Mouse (Mus musculus): ENCODE results near the gene Lcmt1. TPM values are rescaled to one million over a fixed set of nuclear protein-coding genes. Genes with fewer than 3 reads are reported as not detected.
A peak's percentile ranks its signal among the peaks of the same experiment; 100 is the strongest.

Lcmt1 gene
- polyA plus RNA-seq, 1 experiment from 2014 or later, result 30.6 TPM

DNA sequence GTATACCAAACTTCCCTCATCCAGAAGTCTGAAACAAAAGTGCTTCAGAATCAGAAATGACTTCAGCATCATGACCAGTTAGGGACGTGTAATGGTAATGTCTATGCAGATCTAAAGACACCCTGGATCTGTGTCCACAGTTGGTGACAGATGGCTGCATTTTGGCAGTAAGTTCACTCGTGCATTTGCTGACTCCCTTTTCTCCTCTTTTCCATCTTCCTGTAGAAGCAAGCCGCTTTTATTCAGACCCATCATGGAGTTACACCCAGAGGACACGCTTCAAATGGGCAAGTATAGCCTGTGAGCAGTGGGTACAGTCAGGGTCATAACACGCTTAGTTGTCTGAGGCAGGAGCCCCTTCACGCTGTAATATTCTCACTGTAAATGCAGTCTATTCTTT is 34.6 kb downstream of the Lcmt1 start:
- Histone ChIP-seq H3K27me3 (no peaks in the 10 kb centered on the region), H3K9me3 (replicated peaks) (no peaks in the 10 kb centered on the region), H3K36me3 (peaks cover 32% of the 10 kb centered on the region), H3K4me1 (replicated peaks) (peaks cover 29% of the 10 kb centered on the region), H3K9ac (no peak overlapping the region), H3K4me3 (replicated peaks) (no peak overlapping the region), H3K27ac (no peak overlapping the region), H3K4me2 (no peak overlapping the region)
- DNase-seq (no peak), ATAC-seq (ENCODE audit: low read depth) (no peak)
- WGBS (ENCODE audit: insufficient replicate concordance), result 88% methylated on average over 6 of the region's 6 CpGs

DNA sequence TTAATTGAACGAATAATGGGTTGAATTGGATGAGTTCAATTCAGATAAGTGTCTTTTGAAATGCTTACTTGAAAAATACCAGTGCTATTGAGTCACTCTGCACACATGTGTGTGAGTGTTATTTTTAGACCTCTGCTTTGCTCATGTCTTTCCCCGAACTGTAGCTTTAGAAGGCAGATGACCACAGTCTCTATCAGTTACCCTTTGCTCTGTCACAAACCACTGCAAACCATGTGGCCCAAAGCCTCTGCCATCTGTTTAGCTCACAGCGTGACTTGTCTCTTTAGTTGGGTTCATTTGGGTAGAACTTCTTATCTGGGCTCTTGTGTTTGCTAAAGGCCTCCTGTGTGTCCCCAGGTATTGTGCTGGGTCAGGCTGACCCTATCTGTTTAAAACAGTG is 36.0 kb downstream of the Lcmt1 start:
- 38% methylated on average over 3 of the region's 3 CpGs for WGBS (ENCODE audit: insufficient replicate concordance)
- H3K36me3 ChIP-seq, result peaks cover 31% of the 10 kb centered on the region
- ATAC-seq (ENCODE audit: low read depth), result peak; percentile 50; the same call in 1 of the 2 replicates
- H3K27ac ChIP-seq, result 0 out of 2 replicates have a peak overlapping the region, but pooled peaks have one; percentile 2
- DNase-seq, result no peak
- no peak overlapping the region for H3K9ac ChIP-seq
- H3K4me1 ChIP-seq (replicated peaks), result peaks cover 24% of the 10 kb centered on the region
- H3K9me3 ChIP-seq (replicated peaks), result no peaks in the 10 kb centered on the region
- H3K27me3 ChIP-seq, result no peaks in the 10 kb centered on the region
- no peak overlapping the region for H3K4me3 ChIP-seq (replicated peaks)
- H3K4me2 ChIP-seq, result no peak overlapping the region

DNA sequence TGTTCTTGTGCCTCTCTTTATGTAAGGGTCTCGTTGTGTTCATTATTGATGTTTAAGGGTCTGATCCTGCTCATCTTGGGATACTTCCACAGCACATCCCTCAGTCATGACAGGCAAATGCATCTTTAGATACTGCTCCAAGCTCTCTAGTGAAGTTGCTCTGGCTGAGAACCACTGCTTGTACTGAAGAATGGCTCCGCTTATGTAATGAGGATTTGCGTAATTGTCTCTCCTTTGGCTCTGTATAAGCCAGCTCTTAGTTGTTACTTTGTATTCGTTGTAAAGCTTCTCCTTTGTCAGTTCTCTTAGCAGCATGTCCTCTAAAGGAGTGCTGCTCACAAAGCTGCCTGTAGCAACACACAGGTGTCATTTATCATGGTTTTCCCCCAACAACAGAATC is 37.4 kb downstream of the Lcmt1 start:
- ATAC-seq (ENCODE audit: low read depth) (no peak), DNase-seq (no peak)
- Histone ChIP-seq H3K9ac (no peak overlapping the region), H3K27me3 (no peaks in the 10 kb centered on the region), H3K9me3 (replicated peaks) (no peaks in the 10 kb centered on the region), H3K4me3 (replicated peaks) (no peak overlapping the region), H3K4me1 (replicated peaks) (peaks cover 24% of the 10 kb centered on the region), H3K4me2 (no peak overlapping the region), H3K36me3 (peaks cover 38% of the 10 kb centered on the region), H3K27ac (no peak overlapping the region)
- WGBS (ENCODE audit: insufficient replicate concordance), result 74% methylated on average over 4 of the region's 4 CpGs

DNA sequence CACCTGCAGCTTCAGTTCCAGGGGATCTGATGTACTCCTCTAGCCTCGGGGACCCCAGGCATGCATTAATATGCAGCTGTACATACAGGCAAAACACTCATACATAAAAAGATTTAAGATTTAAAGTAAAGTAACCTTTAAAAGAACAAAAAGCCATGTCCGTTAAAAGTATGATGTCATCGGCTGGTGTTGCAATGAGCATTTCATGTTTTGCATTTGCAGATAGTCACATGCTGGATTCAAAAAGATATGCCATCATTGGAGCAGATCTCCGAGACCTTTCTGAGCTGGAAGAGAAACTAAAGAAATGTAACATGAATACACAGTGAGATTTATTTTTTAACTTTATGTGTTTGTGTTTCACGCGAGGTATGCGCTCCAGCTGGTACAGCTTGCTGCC is 40.9 kb downstream of the Lcmt1 start:
- Histone ChIP-seq H3K4me2 (no peak overlapping the region), H3K4me1 (replicated peaks) (peaks cover 14% of the 10 kb centered on the region), H3K4me3 (replicated peaks) (no peak overlapping the region), H3K9me3 (replicated peaks) (no peaks in the 10 kb centered on the region), H3K27ac (no peak overlapping the region), H3K27me3 (no peaks in the 10 kb centered on the region), H3K36me3 (peaks cover 25% of the 10 kb centered on the region), H3K9ac (no peak overlapping the region)
- no peak for ATAC-seq (ENCODE audit: low read depth)
- WGBS (ENCODE audit: insufficient replicate concordance), result 86% methylated on average over 7 of the region's 7 CpGs
- no peak for DNase-seq

DNA sequence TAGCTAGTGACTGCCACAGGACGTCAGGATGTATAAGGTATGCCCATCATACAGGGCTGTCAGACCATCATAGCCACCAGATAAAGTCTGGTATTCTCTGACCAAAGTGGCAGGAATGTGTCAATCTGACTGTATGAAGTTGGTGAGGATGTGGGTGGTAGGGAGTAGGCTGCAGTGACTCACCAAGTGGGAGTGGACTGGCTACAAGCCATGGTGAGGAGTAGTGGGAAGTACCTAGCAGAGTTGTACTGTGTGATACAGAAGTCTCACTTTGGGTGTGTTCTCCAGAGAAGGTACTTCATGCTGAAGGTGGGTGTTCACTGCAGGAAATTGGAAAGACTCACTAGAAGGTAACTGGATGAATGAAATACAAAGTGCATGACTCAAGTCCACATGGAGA is 41.5 kb downstream of the Lcmt1 start:
- H3K4me1 ChIP-seq (replicated peaks), result peaks cover 8% of the 10 kb centered on the region; the same call in 1 of the 2 replicates
- no peak overlapping the region for H3K27ac ChIP-seq
- no peaks in the 10 kb centered on the region for H3K27me3 ChIP-seq
- no peak overlapping the region for H3K4me3 ChIP-seq (replicated peaks)
- H3K9ac ChIP-seq, result no peak overlapping the region
- no peak overlapping the region for H3K4me2 ChIP-seq
- WGBS (ENCODE audit: insufficient replicate concordance), result 66% methylated on average over 1 of the region's 1 CpGs
- ATAC-seq (ENCODE audit: low read depth) (no peak), DNase-seq (no peak)
- H3K36me3 ChIP-seq, result peaks cover 25% of the 10 kb centered on the region
- H3K9me3 ChIP-seq (replicated peaks), result no peaks in the 10 kb centered on the region

DNA sequence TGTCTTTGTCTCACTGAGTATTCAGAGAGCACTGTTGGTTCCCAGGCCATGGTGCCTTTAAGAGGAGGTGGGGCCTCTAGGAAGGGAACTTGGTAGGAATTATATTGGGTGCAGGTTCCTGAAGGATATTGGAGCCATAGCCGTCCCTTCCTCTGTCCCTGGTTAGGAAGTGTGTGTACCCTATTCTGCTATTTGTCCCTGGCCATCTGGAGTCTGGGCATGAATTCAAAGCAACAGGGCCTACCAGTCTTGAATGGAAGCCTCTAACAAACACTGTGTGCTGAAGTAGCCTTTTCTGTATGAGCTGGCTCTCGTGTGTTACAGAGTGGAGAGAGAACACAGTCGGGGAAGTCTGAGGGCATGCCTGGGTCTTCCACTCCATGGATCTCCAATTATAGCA is 42.6 kb downstream of the Lcmt1 start:
- Histone ChIP-seq H3K4me3 (replicated peaks) (no peak overlapping the region), H3K27ac (no peak overlapping the region), H3K4me2 (no peak overlapping the region), H3K9me3 (replicated peaks) (no peaks in the 10 kb centered on the region), H3K27me3 (no peaks in the 10 kb centered on the region), H3K4me1 (replicated peaks) (0 out of 2 replicates have a peak, but pooled peaks cover 8% of the 10 kb centered on the region), H3K36me3 (peaks cover 25% of the 10 kb centered on the region), H3K9ac (no peak overlapping the region)
- ATAC-seq (ENCODE audit: low read depth) (no peak), DNase-seq (no peak)
- 92% methylated on average over 3 of the region's 3 CpGs for WGBS (ENCODE audit: insufficient replicate concordance)

DNA sequence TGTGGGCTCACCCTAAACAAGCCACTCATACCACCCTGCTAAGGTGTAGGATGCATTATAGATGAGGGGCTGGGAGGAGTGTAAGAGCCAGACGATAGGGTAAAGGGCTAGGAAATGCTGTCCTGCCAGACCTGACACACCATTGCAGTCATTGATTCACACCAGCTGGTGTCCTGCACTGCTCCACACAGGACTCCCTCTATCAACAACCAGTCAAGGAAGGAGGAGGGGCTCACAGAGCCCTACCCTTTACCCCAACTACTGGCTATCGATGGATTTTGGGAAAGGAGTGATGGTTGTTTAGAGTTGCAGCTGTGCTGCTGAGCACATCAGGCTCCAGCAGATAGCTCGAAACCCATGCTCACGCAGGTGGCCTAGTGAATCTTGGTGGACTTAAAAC is 47.2 kb downstream of the Lcmt1 start:
- ATAC-seq (ENCODE audit: low read depth), result peak; percentile 46; the same call in 1 of the 2 replicates
- H3K27me3 ChIP-seq, result no peaks in the 10 kb centered on the region
- no peak overlapping the region for H3K27ac ChIP-seq
- no peaks in the 10 kb centered on the region for H3K9me3 ChIP-seq (replicated peaks)
- H3K9ac ChIP-seq, result no peak overlapping the region
- peaks cover 21% of the 10 kb centered on the region for H3K36me3 ChIP-seq
- no peaks in the 10 kb centered on the region for H3K4me1 ChIP-seq (replicated peaks)
- H3K4me3 ChIP-seq (replicated peaks), result no peak overlapping the region
- 78% methylated on average over 4 of the region's 4 CpGs for WGBS (ENCODE audit: insufficient replicate concordance)
- DNase-seq, result no peak
- no peak overlapping the region for H3K4me2 ChIP-seq

DNA sequence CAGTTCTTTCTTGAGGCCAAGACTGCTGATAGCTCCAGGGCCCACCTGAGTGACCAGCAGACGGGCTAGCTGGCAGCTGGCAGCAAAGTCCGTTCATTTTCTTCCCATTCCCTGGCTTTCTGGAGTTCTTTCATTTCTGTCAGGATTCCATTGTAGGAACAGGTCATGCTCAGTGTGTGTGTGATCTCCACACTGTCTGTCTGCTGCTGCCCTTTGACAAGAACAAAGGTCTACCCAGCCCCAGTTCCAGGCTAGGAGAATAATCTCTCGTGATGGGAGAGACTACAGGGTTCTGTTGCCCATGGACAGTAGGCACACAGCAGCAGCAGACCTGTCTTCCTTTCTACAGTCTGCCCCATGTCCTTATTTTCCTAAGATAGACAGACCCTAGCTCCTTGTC is 48.1 kb downstream of the Lcmt1 start:
- Histone ChIP-seq H3K4me3 (replicated peaks) (no peak overlapping the region), H3K4me1 (replicated peaks) (no peaks in the 10 kb centered on the region), H3K9me3 (replicated peaks) (no peaks in the 10 kb centered on the region), H3K27ac (no peak overlapping the region), H3K9ac (no peak overlapping the region), H3K4me2 (no peak overlapping the region), H3K36me3 (peaks cover 25% of the 10 kb centered on the region), H3K27me3 (no peaks in the 10 kb centered on the region)
- DNase-seq (no peak), ATAC-seq (ENCODE audit: low read depth) (no peak)
- 81% methylated on average over 3 of the region's 3 CpGs for WGBS (ENCODE audit: insufficient replicate concordance)

DNA sequence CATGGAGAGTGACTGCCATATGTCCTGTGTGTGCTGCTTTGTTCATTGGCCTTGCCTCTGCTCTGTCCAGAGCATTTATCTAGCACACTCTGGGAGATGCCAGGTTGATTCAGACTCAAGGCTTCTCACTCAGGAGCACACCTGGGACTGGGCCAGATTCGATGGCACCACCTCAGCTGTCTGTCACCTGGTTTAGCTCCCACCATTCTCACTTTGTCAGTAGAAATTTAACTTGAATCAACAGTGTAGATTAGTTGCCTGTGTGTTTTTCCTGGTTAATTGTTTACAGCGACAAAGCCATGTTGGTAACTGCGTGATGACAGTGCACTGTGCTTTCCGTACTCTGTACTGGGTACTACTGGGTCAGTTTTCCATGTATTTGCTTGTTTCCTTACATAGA is 50.4 kb downstream of the Lcmt1 start:
- Histone ChIP-seq H3K9ac (no peak overlapping the region), H3K4me2 (no peak overlapping the region), H3K4me3 (replicated peaks) (no peak overlapping the region), H3K27me3 (no peaks in the 10 kb centered on the region), H3K36me3 (peaks cover 30% of the 10 kb centered on the region), H3K27ac (no peak overlapping the region), H3K9me3 (replicated peaks) (no peaks in the 10 kb centered on the region), H3K4me1 (replicated peaks) (no peaks in the 10 kb centered on the region)
- WGBS (ENCODE audit: insufficient replicate concordance), result 75% methylated on average over 4 of the region's 4 CpGs
- DNase-seq (no peak), ATAC-seq (ENCODE audit: low read depth) (peak; percentile 23; the same call in 1 of the 2 replicates)

DNA sequence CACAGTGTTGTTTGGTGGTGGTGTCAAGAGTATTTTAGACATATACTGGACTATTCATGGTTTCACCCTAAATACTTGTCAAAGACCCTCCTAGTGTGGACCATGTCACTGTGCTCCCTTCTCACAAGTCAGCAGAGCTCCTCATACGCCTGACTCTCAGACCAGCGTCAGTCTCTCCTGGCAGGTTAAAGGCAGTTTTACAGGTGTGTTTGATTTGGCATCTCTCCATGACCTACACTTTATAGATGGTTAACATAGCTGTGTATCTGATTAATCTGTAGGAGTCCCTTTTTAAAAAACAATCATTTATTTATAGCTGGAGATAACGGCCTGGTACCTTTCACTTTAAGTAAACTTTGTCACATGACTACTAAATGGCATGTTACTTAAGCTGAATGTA is 52.4 kb downstream of the Lcmt1 start:
- Histone ChIP-seq H3K4me2 (no peak overlapping the region), H3K36me3 (peaks cover 39% of the 10 kb centered on the region), H3K9ac (no peak overlapping the region), H3K4me1 (replicated peaks) (peaks cover 4% of the 10 kb centered on the region; the same call in 1 of the 2 replicates), H3K9me3 (replicated peaks) (no peaks in the 10 kb centered on the region), H3K4me3 (replicated peaks) (no peak overlapping the region), H3K27me3 (no peaks in the 10 kb centered on the region), H3K27ac (no peak overlapping the region)
- no peak for DNase-seq
- WGBS (ENCODE audit: insufficient replicate concordance), result 89% methylated on average over 3 of the region's 3 CpGs
- ATAC-seq (ENCODE audit: low read depth), result no peak

DNA sequence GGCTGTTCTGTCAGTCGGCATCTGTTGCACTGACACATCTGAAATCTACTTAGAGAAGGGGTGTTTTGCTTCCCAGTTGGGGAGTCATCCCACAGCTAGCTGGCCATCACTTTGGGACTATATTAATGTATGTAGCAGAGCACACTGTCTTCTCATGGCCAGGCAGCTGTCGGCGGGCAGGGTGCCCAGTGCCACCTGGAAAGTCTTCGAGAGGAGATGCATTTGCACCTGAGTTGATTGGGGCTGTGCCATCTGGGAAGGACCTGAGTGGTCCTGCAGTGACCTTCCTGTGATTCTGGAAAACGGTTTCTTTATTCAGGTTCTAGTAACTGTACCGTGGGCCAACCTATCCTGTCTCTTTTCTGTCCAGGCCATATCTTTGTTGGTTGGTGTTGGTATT is 54.7 kb downstream of the Lcmt1 start:
- DNase-seq (no peak), ATAC-seq (ENCODE audit: low read depth) (no peak)
- Histone ChIP-seq H3K4me3 (replicated peaks) (no peak overlapping the region), H3K27me3 (no peaks in the 10 kb centered on the region), H3K9me3 (replicated peaks) (no peaks in the 10 kb centered on the region), H3K9ac (no peak overlapping the region), H3K4me2 (no peak overlapping the region), H3K36me3 (peaks cover 45% of the 10 kb centered on the region), H3K4me1 (replicated peaks) (peaks cover 10% of the 10 kb centered on the region; the same call in 1 of the 2 replicates), H3K27ac (no peak overlapping the region)
- 77% methylated on average over 6 of the region's 6 CpGs for WGBS (ENCODE audit: insufficient replicate concordance)

DNA sequence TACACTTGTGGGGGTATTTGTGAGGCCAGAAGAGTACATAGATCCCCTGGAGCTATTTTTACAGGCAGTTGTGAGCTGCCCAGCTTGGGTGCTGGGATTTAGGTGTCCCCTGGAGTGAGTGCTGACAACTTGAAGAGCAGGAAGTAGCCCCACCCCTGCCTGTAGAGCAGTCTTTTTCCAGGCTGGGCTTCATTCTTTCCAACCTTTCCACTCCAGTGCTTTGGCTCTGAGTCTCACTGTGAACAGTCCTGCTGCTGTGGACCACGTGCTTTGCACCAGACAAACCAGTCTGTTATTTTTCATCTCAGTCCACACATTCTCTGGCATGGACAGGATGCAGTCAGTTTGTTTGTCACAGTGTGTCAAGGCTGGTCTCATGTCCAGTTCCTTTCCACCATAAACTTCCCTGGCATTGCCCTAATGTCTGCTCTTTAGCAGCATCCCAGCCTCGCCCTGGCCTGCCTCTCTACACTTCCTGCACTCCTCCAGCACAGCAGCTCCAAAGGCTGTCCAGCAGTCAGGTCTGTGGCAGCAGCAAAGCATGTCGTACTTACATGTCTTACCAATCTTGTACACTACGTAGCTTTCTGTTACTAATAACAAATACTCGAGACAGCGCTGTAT is 55.7 kb downstream of the Lcmt1 start:
- H3K27ac ChIP-seq, result no peak overlapping the region
- no peaks in the 10 kb centered on the region for H3K27me3 ChIP-seq
- no peak overlapping the region for H3K4me2 ChIP-seq
- no peak overlapping the region for H3K9ac ChIP-seq
- H3K4me3 ChIP-seq (replicated peaks), result no peak overlapping the region
- no peak for ATAC-seq (ENCODE audit: low read depth)
- no peak for DNase-seq
- peaks cover 45% of the 10 kb centered on the region for H3K36me3 ChIP-seq
- peaks cover 13% of the 10 kb centered on the region for H3K4me1 ChIP-seq (replicated peaks)
- no peaks in the 10 kb centered on the region for H3K9me3 ChIP-seq (replicated peaks)
- 83% methylated on average over 6 of the region's 6 CpGs for WGBS (ENCODE audit: insufficient replicate concordance)
